Mouse (Mus musculus): ENCODE measurements at regions not wholly inside any gene's neighbourhood (a gene's known extent, or its start where the extent isn't known, plus 50 kb on each side); places are given as distances from the start of the nearest gene placed in this dataset.

DNA sequence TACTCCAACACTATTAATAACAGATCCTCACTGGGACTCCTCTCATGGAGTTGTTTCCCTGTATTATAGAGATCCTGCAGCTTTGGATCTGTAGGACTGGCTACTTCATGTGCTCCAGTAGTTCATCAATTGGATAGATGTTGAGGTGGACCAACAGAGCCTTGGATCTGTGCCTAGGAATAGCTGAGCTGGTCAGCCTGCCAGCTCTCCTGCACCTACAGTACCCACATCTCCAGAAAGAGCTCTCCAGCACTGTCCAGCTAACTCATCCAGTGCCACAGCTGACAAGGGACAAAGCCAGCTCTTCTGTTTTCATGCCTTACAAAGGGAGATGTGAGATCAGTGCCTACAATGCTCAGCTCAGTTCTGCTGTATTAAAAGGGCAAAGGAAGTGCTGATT, 403.0 kb downstream of the Btbd3 start:
- TF ChIP-seq EP300 (optimal IDR thresholded peaks at IDR 0.05): no peak
- no peak for TF ChIP-seq CTCF (IDR thresholded peaks at IDR 0.05; ENCODE audit: low read depth)

Data from stomach, postnatal 0 days (tissue).